Mouse (Mus musculus) MEL (cell line): ENCODE measurements around the gene 2300009A05Rik. TPM values are rescaled to one million over a fixed set of nuclear protein-coding genes. Genes with fewer than 3 reads are reported as not detected.

Experiments
- DNase-seq: peaks from one replicate; pipeline ENCODE4 v3.0.0; 2011; ENCODE audit warnings: low read depth, low spot score
- H3K27ac ChIP-seq: 2 replicates; pipeline ENCODE4 v1.5.1; 2012; ENCODE audit warnings: low read depth, mild to moderate bottlenecking, control low read depth, low read length, moderate library complexity; ENCODE audit not compliant: control insufficient read depth
- H3K27me3 ChIP-seq, 2 experiments: fragments of 150-350 bp in 1 of 2; sonication (generic) in 1 of 2; 2 replicates each; pipeline ENCODE4 v1.6.1; 2012; ENCODE audit warnings: low read length in 2 of 2, mild to moderate bottlenecking in 2 of 2, improper control_type of control experiment in 1 of 2, moderate library complexity in 1 of 2; ENCODE audit not compliant: insufficient read depth in 2 of 2, control insufficient read depth in 1 of 2
- H3K36me3 ChIP-seq, 2 experiments: 2 replicates each; pipeline ENCODE4 v1.6.1; 2012 to 2014; ENCODE audit warnings: low read length in 2 of 2, improper control_type of control experiment in 1 of 2, inconsistent platforms in 1 of 2, mild to moderate bottlenecking in 1 of 2; ENCODE audit not compliant: insufficient read depth in 2 of 2, control insufficient read depth in 1 of 2
- H3K4me1 ChIP-seq, 2 experiments: fragments of 150-350 bp in 1 of 2; sonication (generic) in 1 of 2; 2 replicates each; pipeline ENCODE4 v1.6.1; 2012; ENCODE audit warnings: low read length in 2 of 2, improper control_type of control experiment in 1 of 2, mild to moderate bottlenecking in 1 of 2; ENCODE audit not compliant: insufficient read depth in 2 of 2, control insufficient read depth in 1 of 2
- H3K4me3 ChIP-seq, 2 experiments: fragments of 150-350 bp in 1 of 2; sonication (generic) in 1 of 2; 2 replicates each; pipeline ENCODE4 v1.5.1; 2012; ENCODE audit warnings: low read depth in 2 of 2, low read length in 2 of 2, mild to moderate bottlenecking in 2 of 2, moderate library complexity in 2 of 2, control low read depth in 1 of 2, improper control_type of control experiment in 1 of 2; ENCODE audit not compliant: control insufficient read depth in 1 of 2, insufficient read depth in 1 of 2
- H3K79me2 ChIP-seq: 2 replicates; pipeline ENCODE4 v1.6.1; 2012; ENCODE audit warnings: mild to moderate bottlenecking, low read length, moderate library complexity; ENCODE audit not compliant: control insufficient read depth, poor library complexity, insufficient read depth
- H3K9ac ChIP-seq: 2 replicates; pipeline ENCODE4 v1.6.1; 2012; ENCODE audit warnings: low read depth, mild to moderate bottlenecking, control low read depth, low read length, moderate library complexity; ENCODE audit not compliant: control insufficient read depth, poor library complexity, severe bottlenecking
- H3K9me3 ChIP-seq: fragments of 150-350 bp; sonication (generic); replicated peaks from 2 replicates; pipeline ENCODE4 v1.6.1; 2012; ENCODE audit warnings: mild to moderate bottlenecking, low read length, improper control_type of control experiment, moderate library complexity; ENCODE audit not compliant: insufficient read depth
- BHLHE40 ChIP-seq: IDR thresholded peaks from 2 replicates; pipeline ENCODE4 v1.6.1; 2012; ENCODE audit warnings: low read depth, mild to moderate bottlenecking, inconsistent platforms, low read length, improper control_type of control experiment, borderline replicate concordance
- CHD1 ChIP-seq: IDR thresholded peaks from 2 replicates; pipeline ENCODE4 v1.6.1; 2012; ENCODE audit warnings: low read depth, mild to moderate bottlenecking, inconsistent platforms, low read length, improper control_type of control experiment
- CHD2 ChIP-seq: IDR thresholded peaks from 2 replicates; pipeline ENCODE4 v1.6.1; 2011; ENCODE audit warnings: low read length, improper control_type of control experiment
- CTCF ChIP-seq, 3 experiments: IDR thresholded peaks in 2 of 3; conservative IDR thresholded peaks in 1 of 3; 2 replicates each; pipeline ENCODE4 v1.5.1; 2011 to 2012; ENCODE audit warnings: low read length in 3 of 3, low read depth in 2 of 3, mild to moderate bottlenecking in 2 of 3, improper control_type of control experiment in 1 of 3, inconsistent platforms in 1 of 3, mixed read lengths in 1 of 3, moderate library complexity in 1 of 3; ENCODE audit not compliant: control insufficient read depth in 1 of 3, insufficient read depth in 1 of 3, poor library complexity in 1 of 3, severe bottlenecking in 1 of 3
- E2F4 ChIP-seq: IDR thresholded peaks from 2 replicates; pipeline ENCODE4 v1.6.1; 2011; ENCODE audit warnings: low read depth, low read length, improper control_type of control experiment, borderline replicate concordance
- ELF1 ChIP-seq: IDR thresholded peaks from 2 replicates; pipeline ENCODE4 v1.6.1; 2014; ENCODE audit warnings: low read depth, mild to moderate bottlenecking, inconsistent platforms, low read length, improper control_type of control experiment, moderate library complexity
- EP300 ChIP-seq, 2 experiments: IDR thresholded peaks; 2 replicates each; pipeline ENCODE4 v1.6.1; 2011; ENCODE audit warnings: improper control_type of control experiment in 2 of 2, low read length in 2 of 2, low read depth in 1 of 2, mild to moderate bottlenecking in 1 of 2
- ETS1 ChIP-seq: IDR thresholded peaks from 2 replicates; pipeline ENCODE4 v1.6.1; 2012; ENCODE audit warnings: low read depth, mild to moderate bottlenecking, inconsistent platforms, low read length, improper control_type of control experiment, moderate library complexity
- GABPA ChIP-seq: IDR thresholded peaks from 2 replicates; pipeline ENCODE4 v1.6.1; 2012; ENCODE audit warnings: low read depth, mild to moderate bottlenecking, inconsistent platforms, low read length, improper control_type of control experiment, moderate library complexity
- GATA1 ChIP-seq: IDR thresholded peaks from 2 replicates; pipeline ENCODE4 v1.6.1; 2011; ENCODE audit warnings: low read depth, low read length, improper control_type of control experiment
- JUND ChIP-seq: IDR thresholded peaks from 2 replicates; pipeline ENCODE4 v1.6.1; 2011; ENCODE audit warnings: low read depth, mild to moderate bottlenecking, improper control_type of control experiment, low read length
- KAT2A ChIP-seq: conservative IDR thresholded peaks from 2 replicates; pipeline ENCODE4 v1.6.1; 2012; ENCODE audit warnings: low read depth, low read length, improper control_type of control experiment, inconsistent platforms
- MAFK ChIP-seq: IDR thresholded peaks from 2 replicates; pipeline ENCODE4 v1.6.1; 2011; ENCODE audit warnings: low read depth, mild to moderate bottlenecking, low read length, improper control_type of control experiment, borderline replicate concordance
- MAX ChIP-seq: IDR thresholded peaks from 2 replicates; pipeline ENCODE4 v1.6.1; 2011; ENCODE audit warnings: low read length, improper control_type of control experiment
- MAZ ChIP-seq: IDR thresholded peaks from 2 replicates; pipeline ENCODE4 v1.6.1; 2012; ENCODE audit warnings: low read depth, mild to moderate bottlenecking, inconsistent platforms, low read length, improper control_type of control experiment
- MEF2A ChIP-seq: IDR thresholded peaks from 2 replicates; pipeline ENCODE4 v1.6.1; 2014; ENCODE audit warnings: low read depth, mild to moderate bottlenecking, inconsistent platforms, low read length, improper control_type of control experiment; ENCODE audit not compliant: poor library complexity, insufficient replicate concordance, severe bottlenecking; ENCODE audit errors: extremely low read depth
- MXI1 ChIP-seq: IDR thresholded peaks from 2 replicates; pipeline ENCODE4 v1.6.1; 2011; ENCODE audit warnings: mild to moderate bottlenecking, low read depth, low read length, improper control_type of control experiment
- MYC ChIP-seq: IDR thresholded peaks from 2 replicates; pipeline ENCODE4 v1.6.1; 2011; ENCODE audit warnings: low read depth, mild to moderate bottlenecking, low read length, improper control_type of control experiment, moderate library complexity
- NELFE ChIP-seq: IDR thresholded peaks from 2 replicates; pipeline ENCODE4 v1.6.1; 2011; ENCODE audit warnings: low read depth, low read length, improper control_type of control experiment
- POLR2A ChIP-seq, 2 experiments: IDR thresholded peaks; 2 replicates each; pipeline ENCODE4 v1.6.1; 2011 to 2012; ENCODE audit warnings: low read length in 2 of 2, mild to moderate bottlenecking in 2 of 2, control low read depth in 1 of 2, improper control_type of control experiment in 1 of 2, low read depth in 1 of 2, moderate library complexity in 1 of 2; ENCODE audit not compliant: control insufficient read depth in 1 of 2, insufficient read depth in 1 of 2, poor library complexity in 1 of 2
- POLR2AphosphoS2 ChIP-seq: IDR thresholded peaks from 2 replicates; pipeline ENCODE4 v1.6.1; 2011; ENCODE audit warnings: low read length, improper control_type of control experiment
- POLR2AphosphoS5 ChIP-seq: IDR thresholded peaks from 2 replicates; pipeline ENCODE4 v1.6.1; 2012; ENCODE audit warnings: low read depth, borderline replicate concordance, mild to moderate bottlenecking, inconsistent platforms, low read length, moderate library complexity, mixed read lengths
- RAD21 ChIP-seq: IDR thresholded peaks from 2 replicates; pipeline ENCODE4 v1.6.1; 2011; ENCODE audit warnings: mild to moderate bottlenecking, low read depth, low read length, improper control_type of control experiment
- RCOR1 ChIP-seq: IDR thresholded peaks from 2 replicates; pipeline ENCODE4 v1.6.1; 2012; ENCODE audit warnings: low read depth, mild to moderate bottlenecking, inconsistent platforms, low read length, improper control_type of control experiment
- SIN3A ChIP-seq: IDR thresholded peaks from 2 replicates; pipeline ENCODE4 v1.6.1; 2012; ENCODE audit warnings: low read length, improper control_type of control experiment, inconsistent platforms
- TAL1 ChIP-seq: IDR thresholded peaks from 2 replicates; pipeline ENCODE4 v1.6.1; 2012; ENCODE audit warnings: mild to moderate bottlenecking, inconsistent platforms, low read length, moderate library complexity, mixed read lengths
- TBP ChIP-seq: IDR thresholded peaks from 2 replicates; pipeline ENCODE4 v1.8.0; 2011; ENCODE audit warnings: low read depth, low read length, improper control_type of control experiment
- TCF12 ChIP-seq: IDR thresholded peaks from 2 replicates; pipeline ENCODE4 v1.6.1; 2014; ENCODE audit warnings: low read depth, mild to moderate bottlenecking, inconsistent platforms, low read length, improper control_type of control experiment, moderate library complexity
- UBTF ChIP-seq: IDR thresholded peaks from 2 replicates; pipeline ENCODE4 v1.6.1; 2012; ENCODE audit warnings: low read depth, mild to moderate bottlenecking, inconsistent platforms, low read length, improper control_type of control experiment, moderate library complexity, borderline replicate concordance; ENCODE audit not compliant: insufficient read depth
- USF1 ChIP-seq: IDR thresholded peaks from 2 replicates; pipeline ENCODE4 v1.6.1; 2014; ENCODE audit warnings: low read depth, mild to moderate bottlenecking, inconsistent platforms, low read length, improper control_type of control experiment, moderate library complexity
- USF2 ChIP-seq, 2 experiments: IDR thresholded peaks; 2 replicates each; pipeline ENCODE4 v1.6.1; 2011 to 2012; ENCODE audit warnings: improper control_type of control experiment in 2 of 2, low read length in 2 of 2, borderline replicate concordance in 1 of 2, inconsistent platforms in 1 of 2, low read depth in 1 of 2, mild to moderate bottlenecking in 1 of 2; ENCODE audit not compliant: insufficient read depth in 1 of 2
- ZKSCAN1 ChIP-seq: IDR thresholded peaks from 2 replicates; pipeline ENCODE4 v1.6.1; 2012; ENCODE audit warnings: low read depth, mild to moderate bottlenecking, inconsistent platforms, low read length, improper control_type of control experiment, moderate library complexity
- ZMIZ1 ChIP-seq: IDR thresholded peaks from 2 replicates; pipeline ENCODE4 v1.6.1; 2012; ENCODE audit warnings: low read depth, mild to moderate bottlenecking, inconsistent platforms, low read length, improper control_type of control experiment, moderate library complexity
- ZNF384 ChIP-seq: IDR thresholded peaks from 2 replicates; pipeline ENCODE4 v1.6.1; 2012; ENCODE audit warnings: low read depth, mild to moderate bottlenecking, inconsistent platforms, low read length, improper control_type of control experiment
- polyA plus RNA-seq, 2 experiments: library from polyadenylated mRNA; stranded (reverse) in 1 of 2; unstranded in 1 of 2; fragments of >175 nt in 1 of 2; fragments of >200 nt in 1 of 2; gene quantifications; 2 replicates each; pipeline versions ENCODE4 v1.2.1 to v1.2.4; 2012; ENCODE audit warnings: low replicate concordance in 2 of 2, low read depth in 1 of 2; ENCODE audit not compliant: insufficient read length in 2 of 2, insufficient read depth in 1 of 2, missing spikeins in 1 of 2
- total RNA-seq: library from RNA; depleted of rRNA; stranded (reverse); fragments of 300-350 nt; gene quantifications from 2 replicates; pipeline ENCODE4 v1.2.3, GENCODE M21; 2012

Gene 2300009A05Rik
- total and polyA plus RNA-seq, 3 experiments, result 25.5 to 30.6 TPM; not detected in 1

- Histone ChIP-seq H3K27ac (peak within 1 kb of the TSS; percentile 81), H3K4me3 (peak within 1 kb of the TSS; percentile 93 to 98), H3K9me3 (no peaks in the 10 kb centered on the region), H3K9ac (peak within 1 kb of the TSS; percentile 96), H3K36me3 (peaks cover 0 to 16% of the 10 kb centered on the region in 2 experiments; a peak in 2 of 4 replicates), H3K79me2 (peaks cover 14% of the 10 kb centered on the region), H3K27me3 (no peaks in the 10 kb centered on the region), H3K4me1 (peaks cover under 1 to 16% of the 10 kb centered on the region in 2 experiments; a peak in 3 of 4 replicates)
- peak; percentile 95 for DNase-seq
- TF ChIP-seq RCOR1 (no peak; the same call in 1 of the 2 replicates), NELFE (peak; percentile 49), MAZ (no peak; the same call in 1 of the 2 replicates), TCF12 (peak; percentile 56; the same call in 1 of the 2 replicates), POLR2AphosphoS2 (peak; percentile 58; the same call in 1 of the 2 replicates), USF1 (no peak), ELF1 (peak; percentile 70; the same call in 1 of the 2 replicates), ETS1 (no peak; the same call in 1 of the 2 replicates), GATA1 (no peak), JUND (no peak), E2F4 (no peak), POLR2A (IDR thresholded peaks at IDR 0.05; ENCODE audit: control insufficient read depth in 1 of 2, insufficient read depth in 1 of 2, low read depth in 1 of 2, low read length in 2 of 2, poor library complexity in 1 of 2) (peak; percentile 68 to 87; a peak in 3 of 4 replicates), USF2 (IDR thresholded peaks at IDR 0.05; ENCODE audit: borderline replicate concordance in 1 of 2, insufficient read depth in 1 of 2, low read depth in 1 of 2, low read length in 2 of 2) (no peak), MXI1 (peak; percentile 76; the same call in 1 of the 2 replicates), ZNF384 (no peak; the same call in 1 of the 2 replicates), ZKSCAN1 (no peak), MEF2A (no peak), RAD21 (no peak), CHD1 (no peak), KAT2A (peak; percentile 84), MAFK (no peak), TBP (peak; percentile 68), POLR2AphosphoS5 (no peak), EP300 (IDR thresholded peaks at IDR 0.05; ENCODE audit: low read depth in 1 of 2, low read length in 2 of 2) (peak in 1 of 2 experiments; percentile 60; a peak in 2 of 4 replicates), ZMIZ1 (no peak), UBTF (0 out of 2 replicates have a peak, but pooled peaks have one; percentile 75), SIN3A (peak; percentile 92), BHLHE40 (peak; percentile 26; the same call in 1 of the 2 replicates), TAL1 (no peak), GABPA (no peak), MAX (peak; percentile 56; the same call in 1 of the 2 replicates), MYC (0 out of 2 replicates have a peak, but pooled peaks have one; percentile 44), CTCF (IDR thresholded peaks at IDR 0.05 in 2 of 3, conservative IDR thresholded peaks at IDR 0.05 in 1 of 3; ENCODE audit: control insufficient read depth in 1 of 3, insufficient read depth in 1 of 3, low read depth in 2 of 3, low read length in 3 of 3, poor library complexity in 1 of 3, severe bottlenecking in 1 of 3) (no peak), CHD2 (no peak)
These were observed 21.5 kb downstream of the 2300009A05Rik start, which contains the start of gene Map2k5 for GRCm38 (mm10) chr9:63377270-63378142. Map2k5 (minus strand) TSS chr9:63377902.
